Mouse (Mus musculus) cerebellum, adult (tissue): ENCODE results near the gene Setd6.

Experiments
- ATAC-seq: cut with Nextera tagmentation; 2 replicates; pipeline ENCODE4 v1.9.2; 2017; ENCODE audit warnings: mild to moderate bottlenecking, moderate library complexity, mixed read lengths; ENCODE audit not compliant: insufficient number of reproducible peaks, low FRiP score, low TSS enrichment

The Setd6 gene

DNA sequence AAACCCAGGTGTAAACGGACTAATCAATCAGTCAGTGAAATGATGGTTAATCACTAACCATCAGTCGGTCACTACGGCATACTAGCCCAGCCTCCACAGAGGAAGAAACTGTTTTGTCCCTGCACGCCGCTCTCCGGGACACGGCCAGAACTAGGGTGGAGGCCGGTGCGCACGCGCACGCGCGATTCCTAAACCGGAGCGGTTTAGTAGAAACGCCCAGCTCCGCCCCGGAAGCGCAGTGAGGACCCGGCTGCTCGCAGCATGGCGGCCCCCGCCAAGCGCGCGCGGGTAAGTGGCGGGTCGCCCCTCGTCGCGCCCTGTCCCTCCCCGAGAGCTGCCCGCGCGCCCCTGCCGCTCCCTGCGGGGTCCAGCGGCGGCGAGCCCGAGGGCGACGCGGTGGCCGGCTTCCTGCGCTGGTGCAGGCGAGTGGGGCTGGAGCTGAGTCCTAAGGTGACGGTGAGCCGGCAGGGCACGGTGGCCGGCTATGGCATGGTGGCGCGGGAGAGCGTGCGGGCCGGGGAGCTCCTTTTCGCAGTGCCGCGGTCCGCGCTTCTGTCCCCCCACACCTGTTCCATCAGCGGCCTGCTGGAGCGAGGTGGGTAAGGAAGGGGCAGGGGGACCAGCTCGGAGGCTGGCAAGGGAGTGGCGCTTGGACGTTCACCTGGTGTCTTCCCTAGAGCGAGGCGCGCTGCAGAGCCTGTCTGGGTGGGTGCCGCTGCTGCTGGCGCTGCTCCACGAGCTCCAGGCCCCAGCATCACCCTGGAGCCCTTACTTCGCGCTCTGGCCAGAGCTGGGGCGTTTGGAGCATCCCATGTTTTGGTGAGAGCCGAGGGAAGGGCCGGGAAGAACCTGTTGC is at the start of gene Setd6:
Setd6 (plus strand) TSS at position 206 of the 856 bp plus-strand sequence.
- ATAC-seq: peak; percentile 73

DNA sequence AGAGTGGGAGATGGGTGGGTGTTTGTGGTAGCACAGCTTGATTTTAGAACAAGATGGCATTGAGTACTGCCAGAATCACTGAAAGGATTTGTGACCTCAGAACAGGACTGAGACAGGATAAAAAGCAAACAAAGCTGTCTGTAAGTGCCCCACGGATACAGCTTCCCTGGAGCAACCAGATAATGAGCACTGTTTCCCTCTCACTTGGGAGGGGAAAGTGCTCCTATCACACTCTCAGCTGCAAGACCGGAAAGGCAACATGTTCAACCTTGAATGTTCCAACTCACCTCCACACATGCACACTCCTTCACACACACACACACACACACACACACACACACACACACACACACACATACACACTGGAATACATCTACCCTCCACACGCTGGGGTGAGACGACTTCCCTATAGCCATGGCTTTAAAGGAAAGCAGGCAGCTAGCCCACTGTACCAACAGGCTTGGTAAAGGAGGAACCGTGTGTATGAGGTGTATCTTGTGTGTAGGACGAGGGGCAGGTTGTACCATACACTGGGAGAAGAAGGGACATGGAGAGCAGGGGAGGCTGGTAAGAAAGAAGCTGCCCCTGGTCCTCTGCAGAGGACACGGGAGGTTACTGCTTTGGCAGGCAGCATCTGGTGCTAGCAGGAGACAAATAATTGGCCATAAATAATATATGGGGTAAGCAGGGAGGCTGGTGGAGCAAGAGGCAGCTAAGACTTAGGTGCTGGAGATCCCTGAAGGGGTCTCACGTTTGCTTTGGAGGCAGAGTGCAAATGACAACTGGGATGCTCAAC is 47.3 kb upstream of the Setd6 start:
- ATAC-seq: no peak

- ATAC-seq: no peak
Observed at GRCm38 (mm10) chr8:95669967-95670366, 45.7 kb upstream of the Setd6 start.

DNA sequence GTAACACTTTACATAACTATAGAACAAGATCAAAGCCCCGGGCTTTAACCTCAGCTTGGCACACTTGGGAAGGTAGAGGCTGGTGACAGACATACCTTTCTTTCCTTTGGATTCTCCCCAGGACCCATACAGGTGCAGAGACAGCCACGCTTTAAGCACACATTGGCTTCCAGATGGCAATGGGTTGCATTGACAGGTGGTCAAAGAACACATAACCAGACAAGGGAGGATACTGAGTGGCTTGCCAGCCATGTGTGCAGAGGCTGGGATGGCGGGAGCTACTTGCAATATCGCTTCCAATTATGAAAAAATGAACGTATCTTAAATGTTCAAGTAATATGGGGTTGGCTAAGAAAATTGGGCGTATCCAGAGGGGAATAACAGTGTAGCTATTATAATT is 43.8 kb upstream of the Setd6 start:
- no peak for ATAC-seq

- ATAC-seq: no peak
Observed at GRCm38 (mm10) chr8:95672811-95673210, 42.9 kb upstream of the Setd6 start.

DNA sequence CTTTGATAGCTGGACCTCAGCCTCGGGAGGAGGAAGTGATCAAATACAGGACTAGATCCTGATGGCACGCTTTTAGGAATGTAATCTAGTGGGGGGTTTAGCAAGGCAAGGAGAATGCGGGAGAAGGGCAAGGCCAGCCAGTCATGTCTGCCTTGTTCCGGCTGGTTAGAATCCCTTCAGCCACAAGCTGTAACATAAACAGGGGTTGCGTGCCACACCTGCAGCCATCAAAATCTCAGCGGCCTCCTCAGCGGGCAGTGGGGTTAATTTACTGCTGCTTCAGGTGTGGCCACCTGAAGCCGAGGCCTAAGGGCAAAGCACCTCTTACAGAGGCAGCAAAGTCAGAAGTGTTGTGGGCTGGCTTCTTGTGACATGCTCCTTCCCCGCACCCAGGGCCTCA is 39.0 kb upstream of the Setd6 start, which contains the start of gene Ndrg4:
Ndrg4 (plus strand) TSS at position 350 of the 400 bp plus-strand sequence.
- no peak for ATAC-seq

DNA sequence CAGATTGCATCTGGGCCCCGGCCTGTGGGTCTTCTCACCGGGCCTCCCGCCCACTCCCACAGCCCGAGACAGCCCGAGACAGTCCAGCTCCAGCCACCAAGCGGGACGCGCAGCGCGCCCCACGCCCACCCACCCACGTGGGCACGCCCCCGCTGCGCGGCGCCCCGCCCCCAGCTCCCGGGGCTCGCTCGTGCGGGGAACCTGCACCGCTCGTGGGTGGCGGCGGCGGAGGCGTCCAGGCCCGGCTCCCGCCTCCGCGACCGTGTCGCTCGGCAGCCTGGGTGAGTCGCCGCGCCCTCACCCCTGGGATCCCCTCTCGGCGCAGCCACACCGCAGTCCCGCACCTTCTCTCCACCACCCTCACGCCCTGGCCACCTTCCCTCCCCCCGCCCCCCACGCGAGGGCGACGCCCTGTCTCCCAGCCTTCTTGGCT is 38.1 kb upstream of the Setd6 start:
- peak; percentile 29; the same call in 1 of the 2 replicates for ATAC-seq

DNA sequence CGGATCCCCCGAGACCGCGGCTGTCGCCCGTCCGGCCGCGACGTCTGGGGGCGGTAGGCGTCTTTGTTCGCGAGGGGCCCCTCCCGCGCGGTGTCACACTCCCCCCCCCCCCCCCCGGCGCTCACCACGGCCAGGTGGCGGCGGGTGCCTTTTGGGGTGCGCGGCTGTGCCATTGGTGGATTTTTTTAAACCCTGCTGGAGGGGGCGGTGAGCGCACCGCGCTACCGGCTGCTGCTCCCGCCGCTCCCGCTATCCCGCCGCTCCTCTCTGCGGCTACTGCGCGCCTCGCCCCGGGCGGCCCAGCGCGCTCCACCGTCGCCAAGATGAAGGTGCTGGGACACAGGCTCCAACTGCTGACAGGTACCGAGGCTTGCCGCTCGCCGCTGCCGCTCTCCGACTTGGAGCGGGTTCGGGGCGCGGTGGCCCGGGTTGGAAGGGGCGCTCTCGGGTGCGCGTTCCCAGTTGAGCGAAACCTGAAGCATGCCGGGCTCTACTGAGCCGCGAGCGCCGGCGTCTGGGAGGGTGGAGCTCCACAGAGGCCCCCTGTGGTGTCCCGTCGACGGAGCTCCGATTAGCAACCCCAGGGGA is 37.6 kb upstream of the Setd6 start:
- ATAC-seq: peak; percentile 18; the same call in 1 of the 2 replicates

DNA sequence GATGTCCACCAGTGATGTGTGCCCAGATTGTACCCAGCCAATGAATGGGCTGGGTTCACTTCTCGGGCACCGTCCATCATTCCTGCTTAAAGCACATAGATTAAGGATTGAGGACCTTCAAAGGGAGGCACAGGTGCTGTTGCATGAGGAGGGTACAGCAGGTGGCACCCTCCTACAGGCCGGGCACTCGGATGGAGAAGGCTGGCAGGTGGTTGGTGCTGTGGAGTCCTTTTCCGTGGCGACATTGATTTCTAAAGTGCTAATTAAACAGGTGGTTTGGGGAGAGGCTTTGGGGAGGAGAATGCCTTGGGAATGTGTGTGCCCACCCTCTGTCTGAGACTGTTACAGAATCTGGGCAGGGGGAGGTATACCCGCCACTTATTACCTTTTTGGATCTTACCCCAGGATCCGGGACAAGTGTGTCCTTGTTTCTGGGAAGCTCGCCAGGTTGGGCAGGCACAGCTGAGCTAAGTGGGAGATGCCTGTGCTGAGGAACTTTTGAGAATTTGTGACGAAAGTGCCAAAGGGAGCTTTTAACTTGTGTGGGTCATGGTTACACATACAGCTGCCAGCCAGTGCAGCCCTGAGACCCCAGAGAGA is 27.5 kb upstream of the Setd6 start:
- no peak for ATAC-seq

DNA sequence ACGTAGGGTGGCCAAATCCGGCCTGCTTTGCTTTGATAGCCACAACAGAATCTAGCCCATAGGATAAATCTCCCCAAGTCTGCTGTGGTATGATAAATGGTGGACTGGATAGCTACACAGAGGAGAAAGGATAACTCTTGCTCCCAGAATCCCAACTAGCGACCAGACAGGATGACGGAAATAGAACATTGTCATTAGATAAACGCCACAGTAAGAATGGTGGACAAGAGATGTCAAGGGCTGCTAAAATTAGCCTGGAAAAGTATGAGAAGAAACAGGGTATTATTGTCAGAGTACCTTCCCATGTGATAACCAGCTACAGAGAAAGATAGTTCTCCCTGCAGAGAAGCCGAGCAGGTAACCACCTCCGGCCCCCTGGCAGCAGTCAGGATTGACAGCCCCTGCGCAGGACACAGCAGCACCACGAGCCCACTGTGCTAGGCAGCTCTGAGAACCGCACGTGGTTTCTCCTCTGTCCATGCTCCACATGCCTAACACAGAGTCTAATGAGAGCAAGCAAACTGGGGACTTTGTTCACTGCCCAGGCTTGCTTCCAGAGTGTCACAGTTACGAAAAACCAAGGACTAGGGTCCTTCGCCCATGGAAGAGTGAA is 24.6 kb upstream of the Setd6 start:
- ATAC-seq: no peak

DNA sequence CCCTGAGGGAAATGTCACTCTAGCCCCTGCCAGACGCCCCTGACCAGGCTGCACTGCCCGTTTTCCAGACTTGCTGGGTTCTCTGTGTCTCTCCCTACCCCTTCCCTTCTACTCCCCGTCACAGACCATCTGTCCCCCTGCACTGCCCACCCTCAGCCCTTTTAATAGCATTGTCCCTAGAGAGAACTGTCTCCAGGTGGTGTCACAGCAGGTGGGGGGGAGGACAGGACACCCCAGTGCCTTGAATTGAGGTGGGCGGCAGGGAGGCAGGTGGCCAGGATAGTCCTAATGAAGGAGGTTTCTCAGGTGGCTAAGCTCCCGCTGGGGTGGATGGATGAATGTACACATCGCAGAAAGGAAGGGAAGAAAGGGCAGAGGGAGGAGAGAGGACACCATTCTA is 21.1 kb upstream of the Setd6 start:
- ATAC-seq: no peak

DNA sequence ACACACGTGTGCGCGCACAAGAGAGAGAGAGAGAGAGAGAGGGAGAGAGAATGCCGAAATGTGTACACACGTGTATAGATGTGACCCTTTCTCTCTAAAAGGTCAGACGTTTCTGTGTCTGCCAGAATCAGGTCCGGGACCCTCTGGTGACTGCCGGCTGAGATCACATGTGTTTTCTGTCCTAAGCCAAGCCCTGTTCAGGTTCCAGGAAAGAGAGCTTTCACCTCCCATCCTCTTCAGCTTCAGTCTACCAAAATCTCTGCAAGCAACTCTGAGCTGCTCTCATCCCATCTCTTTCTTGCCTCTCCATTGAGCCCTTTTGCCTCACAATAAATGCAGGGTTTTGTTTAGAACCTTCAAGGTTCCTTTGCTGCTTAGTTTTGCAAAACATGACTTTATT is 19.0 kb upstream of the Setd6 start:
- ATAC-seq: no peak

GRCm38 (mm10) chr8:95697128-95697527 is 18.6 kb upstream of the Setd6 start:
- ATAC-seq: peak; percentile 47

- no peak for ATAC-seq
Observed at GRCm38 (mm10) chr8:95698179-95698578, 17.5 kb upstream of the Setd6 start.

DNA sequence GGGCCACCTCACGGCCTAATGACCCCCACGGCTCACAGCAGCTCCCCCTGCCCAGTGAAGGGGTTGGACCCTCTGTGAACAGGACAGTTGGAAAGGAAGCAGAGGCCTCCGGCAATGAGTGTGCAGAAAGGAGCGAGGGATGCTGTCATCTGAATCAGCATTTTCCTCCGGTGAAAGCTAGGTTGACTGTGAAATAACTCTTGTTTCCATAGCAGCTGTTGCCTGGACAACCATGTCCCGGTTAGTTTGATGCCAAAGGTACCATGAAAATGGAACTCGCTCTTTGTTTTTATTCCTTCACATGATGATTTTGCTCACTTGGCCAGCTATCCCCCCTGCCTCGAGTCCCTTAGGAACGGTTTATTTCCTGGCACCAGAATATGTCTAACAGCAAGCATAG is 15.4 kb upstream of the Setd6 start:
- no peak for ATAC-seq

GRCm38 (mm10) chr8:95701809-95702208 is 13.9 kb upstream of the Setd6 start:
- ATAC-seq: no peak

DNA sequence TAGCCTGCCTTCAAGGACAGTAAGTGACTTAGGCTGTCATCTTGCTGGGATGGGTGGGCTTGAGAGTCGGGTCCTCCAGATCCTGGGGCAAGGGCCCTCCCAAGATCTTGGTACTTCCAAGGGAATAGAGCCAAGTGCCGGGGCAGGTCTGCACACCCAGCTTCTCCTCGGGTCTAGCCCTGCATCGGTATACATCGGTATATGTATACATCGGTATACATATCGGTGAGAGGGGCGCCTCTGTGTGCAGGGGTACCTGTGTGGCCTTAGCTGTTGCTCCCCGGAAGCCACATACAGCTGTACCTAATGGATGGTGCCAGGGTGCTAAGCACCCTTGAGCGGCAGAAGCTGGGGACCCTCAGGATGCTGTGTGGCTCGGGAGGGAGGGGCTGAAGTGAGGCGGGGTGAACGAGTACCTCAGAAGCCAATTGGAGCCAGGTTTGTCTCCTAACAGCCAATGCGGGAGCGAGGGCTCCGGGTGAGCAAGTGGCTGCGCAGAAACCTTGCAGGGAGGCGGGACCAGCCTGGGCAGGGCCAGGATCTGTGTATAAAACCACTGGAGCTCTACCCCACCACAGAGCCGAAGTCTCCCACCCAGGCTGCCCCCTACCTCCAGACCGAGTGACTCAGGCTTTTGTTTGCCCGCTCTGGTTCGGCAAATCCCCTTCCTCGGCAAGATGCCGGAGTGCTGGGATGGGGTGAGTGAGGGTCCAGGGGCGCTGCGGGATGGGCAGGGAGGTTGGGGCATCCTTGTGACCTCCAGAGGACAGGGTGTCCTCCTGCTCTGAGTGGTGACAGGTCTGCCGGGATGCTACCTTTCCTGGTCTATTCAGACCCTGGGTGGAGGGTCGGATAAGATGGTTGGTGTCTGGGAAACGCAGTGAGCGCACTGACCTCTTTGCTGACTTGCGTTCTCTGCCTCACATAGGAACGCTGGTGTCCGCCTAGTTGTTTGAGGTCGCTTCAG is 12.9 kb upstream of the Setd6 start:
- peak; percentile 85 for ATAC-seq

GRCm38 (mm10) chr8:95703461-95704260 is 12.0 kb upstream of the Setd6 start:
- peak; percentile 59 for ATAC-seq
